Mouse (Mus musculus) lung, postnatal 0 days (tissue): ENCODE data around the gene Rock2.

Experiments
- CTCF ChIP-seq: IDR thresholded peaks from 2 replicates; pipeline ENCODE4 v1.5.1; 2016; ENCODE audit warnings: antibody characterized with exemption, mild to moderate bottlenecking
- EP300 ChIP-seq: IDR thresholded peaks from 2 replicates; pipeline ENCODE4 v1.6.1; 2016; ENCODE audit warnings: antibody characterized with exemption, mild to moderate bottlenecking, control low read depth

- TF ChIP-seq EP300 (no peak), CTCF (no peak)
Measured at GRCm38 (mm10) chr12:17024554-17025110, 129.9 kb downstream of the Rock2 start.
